Mouse (Mus musculus) kidney, embryonic 14.5 days (tissue): ENCODE measurements around the gene Adck1. TPM values are rescaled to one million over a fixed set of nuclear protein-coding genes. Genes with fewer than 3 reads are reported as not detected.

Experiments
- ATAC-seq: fragments of 200-750 bp; cut with Nextera tagmentation; 2 replicates; pipeline ENCODE4 v1.8.0; 2017; ENCODE audit warnings: moderate number of reproducible peaks, mild to moderate bottlenecking, moderate TSS enrichment, moderate library complexity; ENCODE audit not compliant: low FRiP score, low TSS enrichment
- H3K27ac ChIP-seq: fragments of 300-500 bp; sonication (generic); 2 replicates; pipeline ENCODE4 v1.5.1; 2014; ENCODE audit warnings: low read depth, mild to moderate bottlenecking, low read length, moderate library complexity, mixed read lengths
- H3K27me3 ChIP-seq: fragments of 300-500 bp; sonication (generic); 2 replicates; pipeline ENCODE4 v1.6.1; 2014; ENCODE audit warnings: mild to moderate bottlenecking, low read length; ENCODE audit not compliant: control insufficient read depth, insufficient read depth
- H3K36me3 ChIP-seq: fragments of 300-500 bp; sonication (generic); 2 replicates; pipeline ENCODE4 v1.6.1; 2014; ENCODE audit warnings: low read length, mixed read lengths; ENCODE audit not compliant: control insufficient read depth, insufficient read depth
- H3K4me1 ChIP-seq: fragments of 300-500 bp; sonication (generic); 2 replicates; pipeline ENCODE4 v1.6.1; 2014; ENCODE audit warnings: low read length, mixed read lengths; ENCODE audit not compliant: control insufficient read depth, insufficient read depth
- H3K4me2 ChIP-seq: fragments of 300-500 bp; sonication (generic); replicated peaks from 2 replicates; pipeline ENCODE4 v1.6.1; 2014; ENCODE audit warnings: low read depth, mild to moderate bottlenecking, low read length
- H3K4me3 ChIP-seq: fragments of 300-500 bp; sonication (generic); 2 replicates; pipeline ENCODE4 v1.5.1; 2014; ENCODE audit warnings: mild to moderate bottlenecking, low read length
- H3K9ac ChIP-seq: fragments of 300-500 bp; sonication (generic); 2 replicates; pipeline ENCODE4 v1.6.1; 2014; ENCODE audit warnings: low read depth, mild to moderate bottlenecking, low read length, moderate library complexity
- H3K9me3 ChIP-seq: fragments of 300-500 bp; sonication (generic); 2 replicates; pipeline ENCODE4 v1.6.1; 2016; ENCODE audit warnings: low read length; ENCODE audit not compliant: control insufficient read depth
- WGBS: fragments of 180-500 bp; shearing (Covaris S2); extraction: QIAGEN DNeasy Blood & Tissue Kit; methylation state at CpG from one replicate; pipeline ENCODE4 v1.1.7; 2014; 5-methylcytosine and 5-hydroxymethylcytosine counted together
- polyA plus RNA-seq: library from polyadenylated mRNA; unstranded; fragments of >200 nt; fragmentation: Nextera tagmentation; extraction: Ambion mirVana; gene quantifications from 2 replicates; pipeline ENCODE4 v1.2.1, GENCODE M21; 2014

Gene Adck1
- polyA plus RNA-seq, 1 experiment from 2014 or later: 17.3 TPM

DNA sequence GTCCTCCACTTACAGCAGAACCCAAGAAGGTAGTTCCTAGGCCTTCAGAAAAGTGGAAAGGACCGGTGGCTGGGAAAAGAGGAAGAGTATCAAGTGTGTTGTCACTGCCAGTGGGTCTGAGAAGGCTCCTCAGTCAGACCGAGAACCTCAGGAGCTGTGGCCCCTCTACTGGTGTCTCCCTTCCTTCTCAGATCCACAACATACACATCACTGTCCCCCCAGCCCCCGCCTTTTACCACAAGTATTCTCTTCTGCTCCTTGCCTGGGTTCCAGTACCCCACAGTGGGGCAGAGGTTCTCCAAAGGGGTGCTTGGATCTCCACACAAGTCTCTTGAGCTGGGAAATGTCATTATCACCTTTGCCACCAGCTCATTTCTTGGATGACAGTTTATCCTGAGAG lies 115.5 kb downstream of the Adck1 start:
- 92% methylated on average over 3 of the region's 3 CpGs for whole genome bisulfite sequencing
- H3K4me2 ChIP-seq: no peak overlapping the region
- no peaks in the 10 kb centered on the region for H3K36me3 ChIP-seq
- H3K4me1 ChIP-seq: no peaks in the 10 kb centered on the region
- H3K4me3 ChIP-seq: no peak overlapping the region
- no peaks in the 10 kb centered on the region for H3K27me3 ChIP-seq
- H3K27ac ChIP-seq: no peak overlapping the region
- no peaks in the 10 kb centered on the region for H3K9me3 ChIP-seq
- no peak overlapping the region for H3K9ac ChIP-seq
- no peak for ATAC-seq

DNA sequence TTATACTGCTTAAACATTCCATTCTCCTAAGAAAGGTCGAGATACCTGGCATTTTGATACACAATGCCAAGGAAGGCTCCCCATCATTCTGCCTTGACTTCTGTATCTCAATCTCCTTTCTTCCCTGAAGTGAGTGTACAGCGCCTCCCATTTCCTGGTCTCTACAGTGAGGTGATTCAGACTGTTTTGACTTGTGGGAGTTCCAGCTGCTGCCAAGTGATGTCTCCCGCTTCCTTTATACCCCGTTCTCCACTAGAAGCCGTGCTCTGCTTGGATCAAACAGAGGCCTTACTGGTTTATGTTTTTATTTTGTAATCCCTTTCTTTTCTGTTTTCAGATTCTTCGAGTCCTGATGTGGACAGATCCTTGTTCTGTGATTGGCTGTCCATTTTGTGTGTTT lies 116.3 kb downstream of the Adck1 start:
- Histone ChIP-seq H3K9ac (no peak overlapping the region), H3K27ac (no peak overlapping the region), H3K27me3 (no peaks in the 10 kb centered on the region), H3K4me2 (no peak overlapping the region), H3K4me3 (no peak overlapping the region), H3K36me3 (no peaks in the 10 kb centered on the region), H3K4me1 (no peaks in the 10 kb centered on the region), H3K9me3 (no peaks in the 10 kb centered on the region)
- WGBS: 83% methylated on average over 6 of the region's 6 CpGs
- no peak for ATAC-seq

GRCm38 (mm10) chr12:88481657-88482056 lies 121.3 kb downstream of the Adck1 start:
- Histone ChIP-seq H3K27me3 (no peaks in the 10 kb centered on the region), H3K27ac (no peak overlapping the region), H3K4me3 (no peak overlapping the region), H3K4me2 (no peak overlapping the region), H3K36me3 (no peaks in the 10 kb centered on the region), H3K9me3 (no peaks in the 10 kb centered on the region), H3K9ac (no peak overlapping the region), H3K4me1 (no peaks in the 10 kb centered on the region)
- 84% methylated on average over 3 of the region's 3 CpGs for WGBS
- ATAC-seq: no peak

DNA sequence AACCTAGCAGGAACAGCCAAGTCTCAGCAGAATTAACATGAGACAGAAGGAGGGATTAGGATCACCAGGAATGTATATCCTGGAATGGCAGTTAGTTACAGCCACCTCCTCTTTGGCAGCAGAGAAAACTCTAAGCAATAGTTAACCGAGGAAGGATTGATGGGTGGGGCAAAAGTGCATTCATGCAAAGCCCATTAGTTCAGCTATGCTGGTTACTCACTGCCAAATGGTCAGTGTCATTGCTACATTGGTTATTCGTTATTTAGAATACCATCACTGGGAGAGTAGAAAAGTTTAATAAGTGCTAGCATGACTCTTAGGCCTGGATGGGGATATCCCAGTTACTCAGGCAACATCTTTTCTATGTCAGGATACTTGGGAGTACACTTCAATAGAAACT lies 130.5 kb downstream of the Adck1 start:
- H3K4me1 ChIP-seq: no peaks in the 10 kb centered on the region
- H3K9ac ChIP-seq: no peak overlapping the region
- H3K9me3 ChIP-seq: no peaks in the 10 kb centered on the region
- no peak for ATAC-seq
- 44% methylated on average over 2 of the region's 2 CpGs for WGBS
- no peaks in the 10 kb centered on the region for H3K27me3 ChIP-seq
- H3K4me3 ChIP-seq: no peak overlapping the region
- no peak overlapping the region for H3K27ac ChIP-seq
- H3K36me3 ChIP-seq: no peaks in the 10 kb centered on the region
- no peak overlapping the region for H3K4me2 ChIP-seq

Other genes starting within 250 kb of the Adck1 start
- gene Gm10436, start 178.4 kb upstream of the Adck1 start, polyA plus RNA-seq: 0.21 TPM in 1 of 2 replicates, not detected in the other
- gene Gm8332, start 110.5 kb upstream of the Adck1 start, polyA plus RNA-seq: not detected in 2 replicates
- not detected in 2 replicates for gene Gm5662, start 86.1 kb upstream of the Adck1 start, polyA plus RNA-seq
- not detected in 2 replicates for gene Gm5039, start 36.5 kb upstream of the Adck1 start, polyA plus RNA-seq